Mouse (Mus musculus) adrenal gland, postnatal 25 days (tissue): ENCODE data around the gene Cep83. TPM values are rescaled to one million over a fixed set of nuclear protein-coding genes. Genes with fewer than 3 reads are reported as not detected.

Experiments used
- DNase-seq: peaks from one replicate; pipeline ENCODE4 v3.0.0; 2021; ENCODE audit warnings: mixed read lengths
- total RNA-seq: library from RNA; stranded (reverse); gene quantifications from 2 replicates; pipeline ENCODE4 v1.2.3, GENCODE M21; 2021

Gene Cep83
- total RNA-seq, 1 experiment from 2014 or later: 10.9 TPM

GRCm38 (mm10) chr10:94827325-94827724, 138.9 kb downstream of the Cep83 start:
- no peak for DNase-seq

- no peak for DNase-seq
These were observed 139.7 kb downstream of the Cep83 start for GRCm38 (mm10) chr10:94827890-94828733.

GRCm38 (mm10) chr10:94828734-94829230, 140.3 kb downstream of the Cep83 start:
- no peak for DNase-seq

GRCm38 (mm10) chr10:94829407-94829806, 141.0 kb downstream of the Cep83 start:
- peak; percentile 84 for DNase-seq

GRCm38 (mm10) chr10:94835874-94836273, 147.4 kb downstream of the Cep83 start:
- DNase-seq: no peak
